ENCODE assay signal across 28 mouse cellular contexts in genomic region chr16:23979446-23979845, GRCm38 (mm10). TPM values are rescaled to one million over a fixed set of nuclear protein-coding genes. Genes with fewer than 3 reads are reported as not detected.
DNase-seq lines count a peak whose midpoint lies in the region; TF ChIP-seq lines count a peak whose summit lies in the region.
"Had no signal": no experiment of that assay in that cellular context is flagged by ENCODE, and none has a peak within 500 bp of the region (broad histone marks: within the 10 kb centered on the region; RNA-seq: fewer than 3 reads in every experiment).

No protein-coding gene starts in this region.

- DNase-seq in cerebellum, adult 8-10 months: peak; percentile 20
- no peak for DNase-seq in cerebellum, postnatal 4 days (ENCODE audit: low spot score in 2 of 2)
- DNase-seq in heart, adult 9 months (ENCODE audit: low spot score in 2 of 2): peak; percentile 55 to 75
- DNase-seq in heart, postnatal 25 days (ENCODE audit: low spot score): no peak
- peak; percentile 62 to 63 for DNase-seq in heart, postnatal 36 days
- no peak for DNase-seq in thymus, postnatal 4 days
- no peak for DNase-seq in kidney, postnatal 14 days
- DNase-seq: B cell, adult 2 months; cerebellum, adult 11-12 months; kidney, postnatal 25 days; layer of hippocampus, adult 9-11 months; retina, postnatal 1 day had no signal

- peak overlapping the region; percentile 37; the same call in 1 of the 2 replicates for H3K27ac ChIP-seq in cortical plate, adult 2 months (ENCODE audit: insufficient read depth, low read length)
- H3K27ac ChIP-seq: embryonic facial prominence, embryonic 10.5 days; limb, embryonic 13.5 days; liver, embryonic 15.5 days; stomach, postnatal 0 days had no signal

- no peak for TF ChIP-seq CTCF in cortical plate, adult 2 months (IDR thresholded peaks at IDR 0.05; ENCODE audit: extremely low read depth, insufficient read depth, low read length)

- no peak for TF ChIP-seq POLR2A in cortical plate, adult 2 months (IDR thresholded peaks at IDR 0.05; ENCODE audit: extremely low read depth, insufficient read depth, low read length)

- intact Hi-C loops in heart, postnatal 25 days (cut with DNase I): no loop called here
- intact Hi-C loops in heart, postnatal 36 days (cut with DNase I): no loop called here

- H3K4me3 ChIP-seq in cortical plate, adult 2 months (ENCODE audit: insufficient read depth, low read length): no peak overlapping the region
- H3K4me3 ChIP-seq: embryonic facial prominence, embryonic 10.5 days; limb, embryonic 13.5 days; liver, embryonic 15.5 days had no signal

- peaks cover 2% of the 10 kb centered on the region; the same call in 1 of the 2 replicates for H3K4me1 ChIP-seq in cortical plate, adult 2 months (ENCODE audit: control insufficient read depth, insufficient read depth, low read length)

RNA-seq across cellular contexts. Expression of gene Gm37419, which starts 8.8 kb away (rescaled TPM):
- not detected for total RNA-seq in heart, postnatal 25 days (2021)
- polyA plus RNA-seq in cortical plate, adult 2 months (2012; rRNA removed): not detected in 2 replicates
- not detected for total RNA-seq in heart, postnatal 36 days (2021)
- total RNA-seq: hematopoietic stem cell, adult 5-6 weeks; left cerebral cortex, postnatal 10 days had no signal
- polyA plus RNA-seq: brain, embryonic 14.5 days; embryonic facial prominence, embryonic 10.5 days; forebrain, embryonic 11.5 days; gonadal fat pad, adult 2 months; hindbrain, embryonic 16.5 days; intestine, postnatal 0 days; limb, embryonic 13.5 days; liver, embryonic 15.5 days; lung, embryonic 16.5 days; midbrain, embryonic 11.5 days; neural tube, embryonic 11.5 days; stomach, postnatal 0 days; thymus, postnatal 0 days had no signal

RNA-seq across cellular contexts. Expression of gene Bcl6, which starts 9.2 kb away (rescaled TPM):
- 10 to 100 TPM; 12.0 to 17.6 TPM for total RNA-seq in heart, postnatal 25 days (2021)
- polyA plus RNA-seq in cortical plate, adult 2 months (2012; rRNA removed): 16.2 and 19.8 TPM in 2 replicates
- total RNA-seq in heart, postnatal 36 days (2021): 10 to 100 TPM; 14.6 to 18.5 TPM

RNA-seq across cellular contexts. Expression of gene Rtp2, which starts 47.3 kb away (rescaled TPM):
- not detected for total RNA-seq in heart, postnatal 25 days (2021)
- polyA plus RNA-seq in cortical plate, adult 2 months (2012; rRNA removed): 0.04 TPM in 2 replicates
- not detected for total RNA-seq in heart, postnatal 36 days (2021)
- total RNA-seq: hematopoietic stem cell, adult 5-6 weeks had no signal
- polyA plus RNA-seq: forebrain, embryonic 11.5 days; gonadal fat pad, adult 2 months; hindbrain, embryonic 16.5 days; intestine, postnatal 0 days; limb, embryonic 13.5 days; liver, embryonic 15.5 days; lung, embryonic 16.5 days; midbrain, embryonic 11.5 days; neural tube, embryonic 11.5 days; stomach, postnatal 0 days; thymus, postnatal 0 days had no signal

Comparison
In these comparisons a context has a peak if more than half of its experiments do, and no peak if none do; other contexts are left out.
1. DNase-seq: peak in cerebellum, adult 8-10 months (single experiment), heart, adult 9 months (2 of 2) and heart, postnatal 36 days (2 of 2); none in cerebellum, postnatal 4 days (0 of 2), heart, postnatal 25 days (single experiment), thymus, postnatal 4 days (single experiment) and kidney, postnatal 14 days (single experiment).